Mouse (Mus musculus): ENCODE results near the gene Fabp1. TPM values are rescaled to one million over a fixed set of nuclear protein-coding genes. Genes with fewer than 3 reads are reported as not detected.

The Fabp1 gene
- total and polyA plus RNA-seq, 3 experiments: not detected

DNA sequence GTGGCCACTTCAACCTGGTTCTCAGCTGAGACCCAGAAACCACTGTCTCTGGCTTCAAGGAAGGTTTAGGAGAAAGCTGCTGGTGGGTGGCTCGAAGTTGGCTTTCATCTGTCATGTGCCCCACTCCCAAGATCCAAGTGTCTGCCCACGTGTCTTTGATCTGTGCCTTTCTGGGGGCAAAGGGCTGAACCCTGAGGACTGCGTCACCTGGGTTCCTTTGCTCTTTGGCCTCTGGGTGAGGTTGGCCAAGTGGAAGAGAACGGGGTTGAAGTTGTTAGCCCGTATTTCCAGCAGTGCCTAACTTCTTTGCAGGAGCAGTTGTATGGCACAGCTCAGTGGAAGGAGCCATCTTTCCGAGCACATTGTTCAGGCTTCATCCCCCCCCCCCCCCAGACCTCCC is 36.9 kb downstream of the Fabp1 start:
- H3K27me3 ChIP-seq (replicated peaks): peaks cover 2% of the 10 kb centered on the region
- DNase-seq (ENCODE audit: extremely low read depth): no peak
- H3K4me2 ChIP-seq (ENCODE audit: insufficient read depth, low read depth, poor library complexity, severe bottlenecking): no peak overlapping the region
- no peak overlapping the region for H3K27ac ChIP-seq (ENCODE audit: insufficient read depth, low read depth)
- in situ Hi-C loops (cut with MboI; ENCODE audit: low pct_ligation_motif_present, low pct_unique_long_range_greater_than_20kb, low sequenced_read_pairs): no loop called here
- H3K4me3 ChIP-seq (replicated peaks in 1 of 3; ENCODE audit: low read depth in 2 of 3, low read length in 2 of 3, poor library complexity in 1 of 3): no peak overlapping the region
- H3K4me1 ChIP-seq (ENCODE audit: control insufficient read depth in 1 of 2, insufficient read depth in 2 of 2): peaks cover 16 to 28% of the 10 kb centered on the region in 2 experiments
- no peaks in the 10 kb centered on the region for H3K79me2 ChIP-seq (replicated peaks; ENCODE audit: control insufficient read depth, extremely low read depth, insufficient read depth, poor library complexity, severe bottlenecking)
- no peaks in the 10 kb centered on the region for H3K9me3 ChIP-seq (replicated peaks; ENCODE audit: low read length)
- H3K36me3 ChIP-seq (replicated peaks in 1 of 2; ENCODE audit: control insufficient read depth in 1 of 2, insufficient read depth in 1 of 2, low read length in 1 of 2): no peaks in the 10 kb centered on the region
- dilution Hi-C loops (cut with MboI; ENCODE audit: extremely low pct_ligation_motif_present, extremely low pct_unique_long_range_greater_than_20kb, low sequenced_read_pairs): no loop called here
- H3K9ac ChIP-seq (ENCODE audit: insufficient read depth, low read depth): no peak overlapping the region
- no peak for TF ChIP-seq JUND (conservative IDR thresholded peaks at IDR 0.05; ENCODE audit: low read depth, low read length)
- TF ChIP-seq USF1 (IDR thresholded peaks at IDR 0.05; ENCODE audit: low read depth, low read length): no peak
- no peak for TF ChIP-seq ETS1 (conservative IDR thresholded peaks at IDR 0.05; ENCODE audit: low read depth, low read length)
- no peak for TF ChIP-seq ZKSCAN1 (IDR thresholded peaks at IDR 0.05; ENCODE audit: borderline replicate concordance, low read depth, low read length)
- TF ChIP-seq GABPA (IDR thresholded peaks at IDR 0.05; ENCODE audit: insufficient replicate concordance, low read depth, low read length): no peak
- TF ChIP-seq PAX5 (IDR thresholded peaks at IDR 0.05; ENCODE audit: low read length): no peak
- no peak for TF ChIP-seq HCFC1 (IDR thresholded peaks at IDR 0.05; ENCODE audit: low read depth, low read length)
- no peak for TF ChIP-seq POLR2AphosphoS2 (IDR thresholded peaks at IDR 0.05; ENCODE audit: low read depth, low read length)
- TF ChIP-seq RCOR1 (conservative IDR thresholded peaks at IDR 0.05; ENCODE audit: low read depth, low read length): no peak
- no peak for TF ChIP-seq KAT2A (IDR thresholded peaks at IDR 0.05; ENCODE audit: insufficient replicate concordance, low read length)
- no peak for TF ChIP-seq TBP (conservative IDR thresholded peaks at IDR 0.05; ENCODE audit: low read depth, low read length)
- TF ChIP-seq TCF12 (IDR thresholded peaks at IDR 0.05; ENCODE audit: low read depth, low read length): no peak
- TF ChIP-seq BHLHE40 (IDR thresholded peaks at IDR 0.05; ENCODE audit: low read depth, low read length): no peak
- no peak for TF ChIP-seq UBTF (IDR thresholded peaks at IDR 0.05; ENCODE audit: low read depth, low read length)
- TF ChIP-seq ELF1 (IDR thresholded peaks at IDR 0.05; ENCODE audit: low read depth, low read length): no peak
- no peak for TF ChIP-seq ZNF384 (IDR thresholded peaks at IDR 0.05; ENCODE audit: low read depth, low read length)
- no peak for TF ChIP-seq MAX (IDR thresholded peaks at IDR 0.05; ENCODE audit: low read length)
- no peak for TF ChIP-seq MXI1 (IDR thresholded peaks at IDR 0.05; ENCODE audit: low read depth, low read length)
- TF ChIP-seq EP300 (IDR thresholded peaks at IDR 0.05; ENCODE audit: low read length): no peak
- TF ChIP-seq E2F4 (IDR thresholded peaks at IDR 0.05; ENCODE audit: insufficient replicate concordance, low read depth, low read length): no peak

DNA sequence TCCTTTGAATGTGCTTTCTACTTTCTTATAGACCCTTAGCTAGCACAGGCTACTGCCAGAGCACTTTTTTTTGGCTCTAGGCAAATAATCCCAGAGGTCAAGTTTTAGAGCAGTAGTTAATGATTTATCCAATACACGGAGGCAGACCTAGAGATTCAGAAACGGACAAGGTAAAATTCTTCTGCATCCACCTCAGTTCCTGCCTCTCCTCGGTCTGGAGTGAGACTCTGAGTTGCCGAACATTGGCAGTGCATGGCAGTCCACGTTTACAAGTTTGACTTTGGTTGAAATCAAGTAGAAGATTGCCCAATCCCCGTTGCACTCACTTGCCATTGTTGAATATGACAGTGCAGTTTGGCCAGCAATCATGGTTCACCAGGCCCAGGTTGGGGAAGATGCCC is 37.4 kb downstream of the Fabp1 start:
- in situ Hi-C loops (cut with MboI; ENCODE audit: low pct_ligation_motif_present, low pct_unique_long_range_greater_than_20kb, low sequenced_read_pairs) (no loop called here), dilution Hi-C loops (cut with MboI; ENCODE audit: extremely low pct_ligation_motif_present, extremely low pct_unique_long_range_greater_than_20kb, low sequenced_read_pairs) (no loop called here)
- Histone ChIP-seq H3K4me1 (ENCODE audit: control insufficient read depth in 1 of 2, insufficient read depth in 2 of 2) (peaks cover 16 to 28% of the 10 kb centered on the region in 2 experiments), H3K27me3 (replicated peaks) (peaks cover 2% of the 10 kb centered on the region), H3K79me2 (replicated peaks; ENCODE audit: control insufficient read depth, extremely low read depth, insufficient read depth, poor library complexity, severe bottlenecking) (no peaks in the 10 kb centered on the region), H3K9me3 (replicated peaks; ENCODE audit: low read length) (no peaks in the 10 kb centered on the region), H3K9ac (ENCODE audit: insufficient read depth, low read depth) (no peak overlapping the region), H3K36me3 (replicated peaks in 1 of 2; ENCODE audit: control insufficient read depth in 1 of 2, insufficient read depth in 1 of 2, low read length in 1 of 2) (no peaks in the 10 kb centered on the region), H3K4me2 (ENCODE audit: insufficient read depth, low read depth, poor library complexity, severe bottlenecking) (no peak overlapping the region), H3K4me3 (replicated peaks in 1 of 3; ENCODE audit: low read depth in 2 of 3, low read length in 2 of 3, poor library complexity in 1 of 3) (no peak overlapping the region), H3K27ac (ENCODE audit: insufficient read depth, low read depth) (no peak overlapping the region)
- no peak for DNase-seq (ENCODE audit: extremely low read depth)
- TF ChIP-seq MAZ (IDR thresholded peaks at IDR 0.05; ENCODE audit: low read depth, low read length) (no peak), MAX (IDR thresholded peaks at IDR 0.05; ENCODE audit: low read length) (no peak), EP300 (IDR thresholded peaks at IDR 0.05; ENCODE audit: low read length) (no peak), RCOR1 (conservative IDR thresholded peaks at IDR 0.05; ENCODE audit: low read depth, low read length) (no peak), MEF2A (IDR thresholded peaks at IDR 0.05; ENCODE audit: borderline replicate concordance, low read depth, low read length) (no peak), MYC (IDR thresholded peaks at IDR 0.05; ENCODE audit: low read depth, low read length) (no peak), ELF1 (IDR thresholded peaks at IDR 0.05; ENCODE audit: low read depth, low read length) (no peak), ZMIZ1 (IDR thresholded peaks at IDR 0.05; ENCODE audit: low read depth, low read length) (no peak), POLR2AphosphoS2 (IDR thresholded peaks at IDR 0.05; ENCODE audit: low read depth, low read length) (no peak)

Data from CH12.LX (cell line).